Mouse (Mus musculus): ENCODE measurements around the gene Nagpa.
"Not testable (repeated sequence)": the region's sequence is repeated elsewhere in the genome, so short reads cannot be mapped to it uniquely, and the experiment has no call there.

Nagpa gene

GRCm38 (mm10) chr16:5203668-5204433, at the start of gene Nagpa:
Nagpa (minus strand) TSS chr16:5204012.
- peak; percentile 76 for DNase-seq (ENCODE audit: extremely low read depth, insufficient read length, low spot score)

- DNase-seq (ENCODE audit: extremely low read depth, insufficient read length, low spot score) = no peak
These were observed 48.4 kb upstream of the Nagpa start for GRCm38 (mm10) chr16:5252260-5252659.

GRCm38 (mm10) chr16:5250891-5251290, 47.1 kb upstream of the Nagpa start:
- no peak for DNase-seq (ENCODE audit: extremely low read depth, insufficient read length, low spot score)

- DNase-seq (ENCODE audit: extremely low read depth, insufficient read length, low spot score) = peak; percentile 51
These were observed 40.6 kb upstream of the Nagpa start for GRCm38 (mm10) chr16:5244411-5244810.

- no peak for DNase-seq (ENCODE audit: extremely low read depth, insufficient read length, low spot score)
These were observed 39.1 kb upstream of the Nagpa start for GRCm38 (mm10) chr16:5242882-5243281.

GRCm38 (mm10) chr16:5242355-5242754, 38.5 kb upstream of the Nagpa start:
- no peak for DNase-seq (ENCODE audit: extremely low read depth, insufficient read length, low spot score)

GRCm38 (mm10) chr16:5233418-5234313, 29.9 kb upstream of the Nagpa start, which contains the start of gene Alg1:
Alg1 (plus strand) TSS chr16:5233621.
- DNase-seq (ENCODE audit: extremely low read depth, insufficient read length, low spot score) = peak; percentile 97

- DNase-seq (ENCODE audit: extremely low read depth, insufficient read length, low spot score) = no peak
These were observed 29.2 kb upstream of the Nagpa start for GRCm38 (mm10) chr16:5232982-5233381.

GRCm38 (mm10) chr16:5228103-5228502, 24.3 kb upstream of the Nagpa start:
- not testable (repeated sequence) for DNase-seq (ENCODE audit: extremely low read depth, insufficient read length, low spot score)

GRCm38 (mm10) chr16:5227501-5227900, 23.7 kb upstream of the Nagpa start:
- not testable (repeated sequence) for DNase-seq (ENCODE audit: extremely low read depth, insufficient read length, low spot score)

- DNase-seq (ENCODE audit: extremely low read depth, insufficient read length, low spot score) = not testable (repeated sequence)
These were observed 22.7 kb upstream of the Nagpa start for GRCm38 (mm10) chr16:5226534-5226933.

GRCm38 (mm10) chr16:5222140-5222539, 18.3 kb upstream of the Nagpa start, which contains the start of gene AU021092:
AU021092 (minus strand) TSS chr16:5222299.
- peak; percentile 48 for DNase-seq (ENCODE audit: extremely low read depth, insufficient read length, low spot score)

GRCm38 (mm10) chr16:5221403-5221802, 17.6 kb upstream of the Nagpa start:
- DNase-seq (ENCODE audit: extremely low read depth, insufficient read length, low spot score) = no peak

- no peak for DNase-seq (ENCODE audit: extremely low read depth, insufficient read length, low spot score)
These were observed 13.7 kb upstream of the Nagpa start for GRCm38 (mm10) chr16:5217341-5218133.

GRCm38 (mm10) chr16:5216686-5217085, 12.9 kb upstream of the Nagpa start:
- DNase-seq (ENCODE audit: extremely low read depth, insufficient read length, low spot score) = no peak

GRCm38 (mm10) chr16:5214126-5214525, 10.3 kb upstream of the Nagpa start:
- DNase-seq (ENCODE audit: extremely low read depth, insufficient read length, low spot score) = no peak

- DNase-seq (ENCODE audit: extremely low read depth, insufficient read length, low spot score) = no peak
These were observed 8.3 kb upstream of the Nagpa start for GRCm38 (mm10) chr16:5212150-5212549.

GRCm38 (mm10) chr16:5210365-5210764, 6.6 kb upstream of the Nagpa start:
- no peak for DNase-seq (ENCODE audit: extremely low read depth, insufficient read length, low spot score)

GRCm38 (mm10) chr16:5206051-5206450, 2.2 kb upstream of the Nagpa start:
- DNase-seq (ENCODE audit: extremely low read depth, insufficient read length, low spot score) = no peak

- DNase-seq (ENCODE audit: extremely low read depth, insufficient read length, low spot score) = no peak
These were observed 1.7 kb upstream of the Nagpa start for GRCm38 (mm10) chr16:5205431-5205970.

Data from 3134 (cell line).